Mouse (Mus musculus) left cerebral cortex, adult 11 months (tissue): ENCODE measurements around the gene Npepps.
"Not testable (repeated sequence)": the region's sequence is repeated elsewhere in the genome, so short reads cannot be mapped to it uniquely, and the experiment has no call there.

Experiments
- DNase-seq: peaks from one replicate; pipeline ENCODE4 v3.0.0; 2022; ENCODE audit warnings: low spot score

The Npepps gene

GRCm38 (mm10) chr11:97280216-97280861, at the start of gene Npepps:
Gene Npepps, minus strand, starts transcription at chr11:97280638.
- DNase-seq: peak; percentile 33

- DNase-seq: no peak
Observed at GRCm38 (mm10) chr11:97328148-97328547, 47.7 kb upstream of the Npepps start.

GRCm38 (mm10) chr11:97325224-97325623, 44.8 kb upstream of the Npepps start:
- no peak for DNase-seq

GRCm38 (mm10) chr11:97321894-97322600, 41.6 kb upstream of the Npepps start:
- not testable (repeated sequence) for DNase-seq

DNA sequence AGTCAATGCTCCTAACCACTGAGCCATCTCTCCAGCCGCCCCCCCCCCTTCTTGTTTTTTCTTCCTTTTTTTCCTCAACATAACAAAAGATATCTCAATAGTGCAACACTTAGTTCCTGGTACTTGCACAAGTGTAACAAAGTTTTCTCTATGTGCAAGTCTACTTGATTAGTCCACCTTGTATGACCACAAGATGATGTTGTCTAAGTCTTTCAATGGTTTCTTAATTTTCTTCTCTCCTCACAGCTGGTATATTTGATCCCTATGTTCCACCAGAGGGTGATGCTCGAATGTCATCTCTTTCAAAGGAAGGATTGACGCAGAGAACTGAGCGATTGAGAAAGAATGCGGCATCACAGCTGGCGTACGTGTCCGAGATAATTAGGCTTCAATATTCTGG, 40.8 kb upstream of the Npepps start:
- DNase-seq: no peak

- peak; percentile 98 for DNase-seq
Observed at GRCm38 (mm10) chr11:97315504-97316503, 35.4 kb upstream of the Npepps start, which contains the start of gene Mrpl45. Gene Mrpl45, plus strand, starts transcription at chr11:97315716.

DNA sequence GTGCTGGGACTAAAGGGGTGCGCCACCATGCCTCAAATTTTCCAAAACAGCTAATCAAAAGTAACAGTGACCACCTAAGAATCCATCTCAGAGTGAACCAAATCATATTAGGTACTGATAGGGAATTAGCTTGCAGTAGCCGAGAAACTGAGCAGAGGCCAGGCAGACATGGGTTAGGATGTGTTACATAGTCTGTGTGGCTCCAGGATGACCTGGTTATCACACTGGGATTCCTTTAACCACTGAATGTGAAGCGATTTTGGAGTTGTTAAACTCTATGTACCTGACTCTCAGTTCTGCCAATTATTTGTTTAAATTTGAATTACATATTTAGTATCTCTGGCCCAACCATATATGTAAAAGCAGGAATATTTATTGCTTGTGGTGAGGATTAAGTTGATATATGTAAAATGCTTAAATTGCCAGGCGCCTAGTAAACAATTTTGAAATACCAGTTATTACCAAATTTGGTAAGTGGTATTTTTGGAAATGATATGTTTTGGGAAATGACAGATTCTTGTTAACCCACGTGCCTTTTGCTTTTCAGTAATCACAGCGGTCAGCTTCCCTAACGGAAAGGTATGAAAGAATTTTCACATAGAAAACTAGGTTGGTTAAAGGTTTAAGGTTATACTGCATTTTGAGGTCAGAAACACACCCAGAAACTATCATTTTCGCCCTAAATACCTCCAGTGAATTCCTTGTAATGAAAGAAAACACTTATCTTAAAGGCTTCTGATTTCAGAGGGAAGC, 34.5 kb upstream of the Npepps start:
- no peak for DNase-seq

- DNase-seq: no peak
Observed at GRCm38 (mm10) chr11:97314110-97314509, 33.7 kb upstream of the Npepps start.

GRCm38 (mm10) chr11:97312871-97313270, 32.4 kb upstream of the Npepps start:
- DNase-seq: not testable (repeated sequence)

DNA sequence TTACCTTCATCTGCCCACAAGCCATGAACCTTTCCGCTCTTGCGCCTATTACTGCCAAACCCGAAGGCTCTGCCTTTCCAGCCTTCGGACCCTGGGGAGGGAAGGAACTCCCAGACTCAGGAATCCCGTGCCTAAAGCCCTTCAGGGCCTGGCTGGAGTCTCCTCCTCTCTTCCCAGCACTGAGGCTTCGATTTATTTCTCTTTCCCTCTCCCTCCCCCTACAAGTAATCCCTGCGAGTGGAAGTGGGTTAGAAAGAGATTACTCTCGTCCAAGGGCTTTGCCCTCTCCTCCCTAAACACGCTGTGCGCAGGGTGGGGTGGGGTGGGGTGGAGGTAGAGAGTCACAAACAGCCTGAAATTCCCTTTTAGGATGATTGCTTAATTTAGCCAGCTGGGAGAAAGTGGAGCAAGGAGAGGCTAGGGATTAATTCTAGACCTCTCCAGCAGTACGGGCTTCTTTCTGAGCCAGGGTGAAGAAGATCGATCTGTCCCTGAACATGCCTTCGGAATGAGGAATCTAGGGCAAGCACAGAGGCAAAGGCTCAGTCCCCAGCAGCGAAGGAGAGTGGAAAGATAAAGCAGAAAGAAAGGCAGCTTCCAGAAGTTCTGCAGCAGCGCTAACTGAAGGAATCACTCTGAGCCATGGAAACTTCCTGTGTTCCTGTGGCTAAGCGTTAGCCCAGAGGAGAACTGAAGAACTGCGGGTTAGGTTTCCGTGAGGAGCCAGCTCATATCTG, 30.6 kb upstream of the Npepps start:
- DNase-seq: no peak

DNA sequence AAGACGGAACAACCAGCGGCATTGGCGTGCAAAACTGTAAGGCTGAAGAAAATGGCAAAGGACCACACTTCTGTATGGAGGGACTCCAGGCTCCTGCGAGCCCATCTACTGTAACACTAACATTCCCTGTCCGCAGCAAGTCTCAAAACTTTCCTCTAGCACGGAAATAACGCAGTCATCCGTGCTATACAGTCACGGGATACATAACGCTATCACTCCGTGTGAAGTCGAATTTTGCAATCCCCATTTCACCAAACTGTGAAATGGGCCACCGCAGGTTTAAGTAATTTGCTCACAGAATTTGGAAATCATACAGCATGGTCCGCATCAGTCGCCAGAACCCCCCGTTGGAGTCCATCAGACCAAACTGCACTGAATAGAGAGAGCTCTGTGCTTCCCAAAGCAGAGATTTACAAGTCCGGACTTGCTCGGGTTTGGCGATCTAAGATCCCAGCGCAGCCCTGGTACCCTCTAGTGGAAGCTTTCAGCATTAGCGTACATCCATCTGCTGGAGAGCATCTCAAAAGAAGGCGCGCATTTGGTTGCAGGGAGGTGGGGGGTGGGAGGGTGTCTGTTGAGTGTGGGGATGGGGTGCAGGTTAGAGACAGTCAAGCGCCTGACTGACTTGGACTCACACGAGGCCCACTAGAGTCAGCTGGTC, 29.6 kb upstream of the Npepps start:
- peak; percentile 68 for DNase-seq

DNA sequence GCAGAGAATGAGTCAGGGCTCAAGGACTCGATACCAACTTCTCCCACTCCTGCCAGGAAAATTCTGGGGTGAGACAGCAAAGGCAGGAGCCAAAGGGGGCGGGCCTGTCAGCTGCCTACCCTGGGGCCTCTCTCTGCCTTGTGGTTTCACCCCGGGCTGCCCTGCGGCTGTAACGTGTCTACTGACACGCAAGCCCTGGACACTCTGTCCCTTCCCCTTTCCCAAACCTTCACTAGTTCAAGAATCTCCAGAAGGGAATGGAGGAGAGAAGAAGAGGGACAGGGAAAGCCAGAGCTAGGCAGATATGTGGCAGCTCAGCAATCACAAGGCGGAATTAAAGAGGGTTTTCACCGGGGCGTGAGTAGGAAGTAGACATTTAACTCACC, 29.0 kb upstream of the Npepps start:
- no peak for DNase-seq

DNA sequence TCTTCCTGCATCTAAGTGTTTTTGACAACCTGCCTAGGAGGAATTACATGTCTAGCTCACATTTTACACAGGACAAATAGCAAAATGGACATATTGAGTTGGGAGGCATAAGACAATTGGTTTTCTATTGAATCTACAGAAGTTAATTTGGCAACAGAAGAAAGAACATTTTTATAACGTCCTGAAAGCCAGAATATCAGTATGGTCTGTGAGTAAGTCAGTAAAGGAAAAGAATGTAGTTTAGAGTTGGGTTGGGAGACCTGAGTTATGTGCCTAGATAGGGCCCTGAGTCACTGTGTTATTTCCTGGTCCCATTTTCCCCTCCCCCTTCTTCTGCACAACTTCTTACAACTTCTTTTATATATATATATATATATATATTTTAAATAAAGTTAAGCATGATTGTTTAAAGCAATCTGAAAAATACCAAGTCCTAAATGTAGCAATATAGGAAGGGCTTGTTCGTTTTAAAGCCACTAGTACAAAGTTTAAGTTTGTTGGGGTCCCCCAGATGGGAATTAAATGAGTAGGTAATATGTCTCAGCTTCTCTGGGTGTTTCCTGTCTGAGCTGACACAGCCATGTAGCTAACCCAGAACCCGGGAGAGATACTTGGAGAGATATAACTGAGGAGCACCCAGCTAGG, 28.5 kb upstream of the Npepps start:
- no peak for DNase-seq

GRCm38 (mm10) chr11:97307294-97308069, 27.0 kb upstream of the Npepps start:
- no peak for DNase-seq

GRCm38 (mm10) chr11:97304631-97305030, 24.2 kb upstream of the Npepps start:
- no peak for DNase-seq

DNA sequence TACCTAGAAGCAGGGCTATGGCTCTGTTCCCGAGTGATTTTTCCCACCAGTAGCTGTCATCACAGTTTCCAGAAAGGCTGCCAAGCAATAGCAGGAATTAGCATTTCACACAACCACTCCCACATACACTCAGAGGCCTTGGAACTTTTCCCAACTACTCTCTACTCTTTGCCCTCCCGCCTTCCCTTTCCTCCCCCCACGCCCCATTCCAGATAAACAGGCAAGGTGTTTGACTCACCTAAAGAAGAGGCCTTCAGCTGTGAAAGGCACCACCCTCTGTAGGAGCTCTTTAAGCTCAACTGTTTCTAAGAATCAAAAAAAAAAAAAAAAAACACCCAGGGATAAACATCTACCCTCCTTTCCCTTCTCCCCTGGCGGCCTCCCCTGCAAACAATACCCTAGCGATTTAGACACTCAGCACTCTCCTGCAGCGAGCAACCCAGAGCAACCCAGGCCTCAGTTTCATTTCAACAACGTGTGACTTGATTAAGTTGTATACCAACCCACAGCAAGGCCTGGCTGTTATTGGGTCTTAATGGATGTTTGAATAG, 21.9 kb upstream of the Npepps start:
- DNase-seq: no peak

DNA sequence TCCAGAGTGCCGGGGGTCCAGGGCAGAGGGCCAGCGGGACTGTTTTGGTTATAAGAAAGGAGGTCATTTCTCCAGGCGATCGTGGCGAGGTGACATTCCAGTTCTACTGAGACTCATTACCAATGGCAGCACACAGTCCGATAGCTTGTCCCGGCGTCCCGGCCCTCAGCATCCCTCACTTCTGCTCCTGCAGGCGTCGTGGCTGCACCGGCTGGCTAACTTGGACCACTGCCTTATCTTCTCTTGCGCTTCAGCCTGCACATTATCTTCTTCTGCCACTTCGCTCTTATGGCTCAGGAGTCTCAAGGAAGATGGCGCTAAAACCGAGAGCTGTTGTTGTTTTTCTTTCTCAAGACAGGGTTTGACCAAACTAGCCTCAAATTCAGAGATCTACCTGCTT, 21.0 kb upstream of the Npepps start:
- DNase-seq: no peak

GRCm38 (mm10) chr11:97299939-97300338, 19.5 kb upstream of the Npepps start:
- DNase-seq: no peak

DNA sequence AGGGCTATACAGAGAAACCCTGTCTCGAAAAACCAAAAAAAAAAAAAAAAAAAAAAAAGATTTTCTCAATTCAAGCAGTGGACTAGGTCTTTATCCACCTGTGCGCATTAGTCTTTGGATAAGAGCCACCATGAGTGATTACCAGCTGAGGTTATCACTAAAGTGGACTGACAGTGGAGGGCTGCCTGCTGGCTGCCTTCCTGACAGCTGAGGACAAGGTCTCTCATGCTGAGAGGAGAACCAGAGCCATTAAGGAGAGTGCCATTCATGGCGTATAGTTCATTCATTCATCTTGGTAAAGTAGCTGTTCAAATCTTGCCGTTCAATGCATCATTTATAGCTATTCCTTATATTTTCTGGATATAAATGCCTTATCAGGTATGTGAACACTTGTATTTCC, 16.1 kb upstream of the Npepps start:
- DNase-seq: no peak
